Mouse (Mus musculus) heart, adult 2 months (tissue): Measurements from ENCODE around the gene Dop1b.

ENCODE experiments used
- CTCF ChIP-seq: fragments of 200-600 bp; IDR thresholded peaks from 2 replicates; pipeline ENCODE4 v1.8.1; 2022; ENCODE audit warnings: antibody characterized with exemption, mild to moderate bottlenecking, moderate library complexity
- EP300 ChIP-seq: fragments of 200-500 bp; IDR thresholded peaks from 2 replicates; pipeline ENCODE4 v1.6.1; 2011; ENCODE audit warnings: low read depth, low read length, control low read depth; ENCODE audit not compliant: insufficient read depth

DNA sequence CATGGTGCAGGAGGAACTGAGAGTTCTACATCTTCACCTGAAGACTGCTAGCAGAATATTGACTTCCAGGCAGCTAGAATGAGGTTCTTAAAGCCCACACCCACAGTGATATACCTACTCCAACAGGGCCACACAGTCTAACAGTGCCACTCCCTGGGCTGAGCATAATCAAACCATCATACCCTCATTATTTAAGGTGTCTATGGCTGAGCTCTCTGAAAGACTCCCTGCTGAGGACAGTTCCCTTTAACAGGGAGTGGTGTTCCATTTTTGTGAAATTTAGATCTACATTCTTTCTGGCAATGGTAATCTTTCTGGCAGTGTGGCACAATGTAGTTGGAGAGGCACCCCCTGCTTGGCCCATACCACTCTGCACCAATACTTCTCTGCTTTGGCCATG lies 42.2 kb upstream of the Dop1b start:
- TF ChIP-seq EP300 (no peak), CTCF (no peak)
